Comparison of ENCODE assay signal across 28 mouse cellular contexts in genomic region chr11:86602116-86602515, GRCm38 (mm10). TPM values are rescaled to one million over a fixed set of nuclear protein-coding genes. Genes with fewer than 3 reads are reported as not detected.
DNase-seq lines count a peak whose midpoint lies in the region; ATAC-seq and TF ChIP-seq lines count a peak whose summit lies in the region.
"Had no signal": no experiment of that assay in that cellular context is flagged by ENCODE, and none has a peak within 500 bp of the region (broad histone marks: within the 10 kb centered on the region; RNA-seq: fewer than 3 reads in every experiment).

No protein-coding gene starts in this region.

- no peaks in the 10 kb centered on the region for H3K27me3 ChIP-seq in intestine, embryonic 16.5 days (replicated peaks; ENCODE audit: control insufficient read depth, insufficient read depth, low read length)
- H3K27me3 ChIP-seq in intestine, embryonic 15.5 days (replicated peaks), result no peaks in the 10 kb centered on the region
- no peaks in the 10 kb centered on the region for H3K27me3 ChIP-seq in C2C12 (ENCODE audit: control insufficient read depth, insufficient read depth, insufficient read length)
- H3K27me3 ChIP-seq: embryonic facial prominence, embryonic 12.5 days; heart, embryonic 13.5 days; hindbrain, embryonic 15.5 days; neural tube, embryonic 13.5 days had no signal

- TF ChIP-seq CTCF in C2C12 (IDR thresholded peaks at IDR 0.05; ENCODE audit: control insufficient read depth, insufficient read depth, insufficient read length), result no peak
- TF ChIP-seq CTCF in embryonic fibroblast, embryonic 13.5 days (IDR thresholded peaks at IDR 0.05; ENCODE audit: borderline replicate concordance, insufficient read depth, low read length), result no peak

- ATAC-seq in intestine, embryonic 16.5 days, result no peak
- ATAC-seq in intestine, embryonic 15.5 days, result no peak
- ATAC-seq: forebrain, embryonic 16.5 days; inflammation-experienced regulatory T-cells, adult 6 months; midbrain, embryonic 16.5 days had no signal

- H3K79me3 ChIP-seq in C2C12 (ENCODE audit: low read depth), result peaks cover 52% of the 10 kb centered on the region

- no peaks in the 10 kb centered on the region for H3K9me3 ChIP-seq in intestine, embryonic 16.5 days (ENCODE audit: control insufficient read depth, low read length)
- H3K9me3 ChIP-seq in intestine, embryonic 15.5 days, result no peaks in the 10 kb centered on the region
- H3K9me3 ChIP-seq: embryonic facial prominence, embryonic 12.5 days; hindbrain, embryonic 10.5 days; hindbrain, embryonic 15.5 days; neural tube, embryonic 13.5 days had no signal

- H3K4me1 ChIP-seq in intestine, embryonic 16.5 days (ENCODE audit: control insufficient read depth, insufficient read depth, low read length), result 0 out of 2 replicates have a peak, but pooled peaks cover 5% of the 10 kb centered on the region
- H3K4me1 ChIP-seq in intestine, embryonic 15.5 days (replicated peaks), result 0 out of 2 replicates have a peak, but pooled peaks cover 5% of the 10 kb centered on the region
- peaks cover 20% of the 10 kb centered on the region for H3K4me1 ChIP-seq in embryonic fibroblast, embryonic 13.5 days (ENCODE audit: control insufficient read depth, insufficient read depth, low read length)
- H3K4me1 ChIP-seq: embryonic facial prominence, embryonic 12.5 days; heart, embryonic 13.5 days; hindbrain, embryonic 10.5 days; hindbrain, embryonic 15.5 days; neural tube, embryonic 13.5 days had no signal

- WGBS in intestine, embryonic 16.5 days, result 56% methylated on average over 3 of the region's 3 CpGs
- WGBS in intestine, embryonic 15.5 days, result 49% methylated on average over 3 of the region's 3 CpGs

- H3K36me3 ChIP-seq in intestine, embryonic 16.5 days (ENCODE audit: control insufficient read depth, insufficient read depth, low read length), result peaks cover 6% of the 10 kb centered on the region
- H3K36me3 ChIP-seq in intestine, embryonic 15.5 days, result no peaks in the 10 kb centered on the region
- H3K36me3 ChIP-seq in C2C12 (ENCODE audit: control insufficient read depth, insufficient read depth), result peaks cover 58% of the 10 kb centered on the region

- DNase-seq in frontal cortex, adult 2 months (ENCODE audit: extremely low spot score in 1 of 2, low spot score in 1 of 2), result no peak
- DNase-seq in urinary bladder, postnatal 14 days (ENCODE audit: low spot score), result no peak
- DNase-seq in cerebellum, adult 9-10 months, result no peak
- DNase-seq: adrenal gland, postnatal 36 days; cerebellum, adult 2 months; cerebellum, postnatal 36 days; heart, postnatal 10 days; kidney, postnatal 14 days; layer of hippocampus, adult 9-11 months; liver; lung, adult 2 months; lung, postnatal 14 days; thymus, postnatal 25 days had no signal

- peaks cover 83% of the 10 kb centered on the region for H3K79me2 ChIP-seq in C2C12 (ENCODE audit: control insufficient read depth, insufficient read depth)

- H3K4me3 ChIP-seq in intestine, embryonic 16.5 days (ENCODE audit: low read length), result no peak overlapping the region
- H3K4me3 ChIP-seq in intestine, embryonic 15.5 days (replicated peaks), result no peak overlapping the region
- H3K4me3 ChIP-seq in C2C12 (ENCODE audit: insufficient read depth, poor library complexity, severe bottlenecking), result peak overlapping the region; percentile 36
- no peak overlapping the region for H3K4me3 ChIP-seq in embryonic fibroblast, embryonic 13.5 days (ENCODE audit: insufficient read depth, low read length)
- H3K4me3 ChIP-seq: embryonic facial prominence, embryonic 12.5 days; erythroblast, embryonic 14.5 days; heart, embryonic 13.5 days; hindbrain, embryonic 10.5 days; hindbrain, embryonic 15.5 days; neural tube, embryonic 13.5 days had no signal

- no peak overlapping the region for H3K9ac ChIP-seq in intestine, embryonic 16.5 days (ENCODE audit: low read depth, low read length)
- H3K9ac ChIP-seq in intestine, embryonic 15.5 days, result no peak overlapping the region
- H3K9ac ChIP-seq: embryonic facial prominence, embryonic 12.5 days; heart, embryonic 13.5 days; hindbrain, embryonic 15.5 days; liver, embryonic 14.5 days; neural tube, embryonic 13.5 days had no signal

- 0 out of 2 replicates have a peak overlapping the region, but pooled peaks have one; percentile 28 for H3K27ac ChIP-seq in intestine, embryonic 16.5 days (ENCODE audit: low read length)
- no peak overlapping the region for H3K27ac ChIP-seq in intestine, embryonic 15.5 days
- peak overlapping the region; percentile 100 for H3K27ac ChIP-seq in embryonic fibroblast, embryonic 13.5 days (ENCODE audit: insufficient read depth, low read length)
- H3K27ac ChIP-seq: embryonic facial prominence, embryonic 12.5 days; heart, embryonic 13.5 days; hindbrain, embryonic 10.5 days; hindbrain, embryonic 15.5 days; liver, embryonic 14.5 days; neural tube, embryonic 13.5 days had no signal

- peak overlapping the region; percentile 24 for H3ac ChIP-seq in C2C12 (ENCODE audit: control insufficient read depth, insufficient read length, low read depth)

- TF ChIP-seq POLR2A in embryonic fibroblast, embryonic 13.5 days (IDR thresholded peaks at IDR 0.05; ENCODE audit: low read depth, low read length), result 0 out of 2 replicates have a peak, but pooled peaks have one; percentile 29

- H3K4me2 ChIP-seq in intestine, embryonic 16.5 days (ENCODE audit: low read depth, low read length), result no peak overlapping the region
- H3K4me2 ChIP-seq in intestine, embryonic 15.5 days (replicated peaks), result no peak overlapping the region
- H3K4me2 ChIP-seq: embryonic facial prominence, embryonic 12.5 days; heart, embryonic 13.5 days; hindbrain, embryonic 15.5 days; midbrain, embryonic 11.5 days; neural tube, embryonic 13.5 days had no signal

TF ChIP-seq in C2C12, 6 proteins besides CTCF, POLR2A, EP300 and RAD21:
- no peak for TF ChIP-seq FOSL1 (IDR thresholded peaks at IDR 0.05; ENCODE audit: insufficient read depth, low read length, poor library complexity, severe bottlenecking)
- no peak for TF ChIP-seq MAX (IDR thresholded peaks at IDR 0.05)
- TF ChIP-seq MYOG (IDR thresholded peaks at IDR 0.05; ENCODE audit: control insufficient read depth, extremely low read depth, insufficient read length), result no peak
- no peak for TF ChIP-seq MYOD1 (IDR thresholded peaks at IDR 0.05; ENCODE audit: control insufficient read depth, insufficient read length, low read depth)
- TF ChIP-seq USF1 (IDR thresholded peaks at IDR 0.05; ENCODE audit: low read depth), result no peak
- no peak for TF ChIP-seq CEBPB (IDR thresholded peaks at IDR 0.05; ENCODE audit: low read depth)

RNA-seq across cellular contexts. Expression of gene Tubd1, which starts 57.3 kb away (rescaled TPM):
- polyA plus RNA-seq in intestine, embryonic 16.5 days (2015; fragmentation: Nextera tagmentation; extraction: Ambion mirVana), result 9.3 and 11.4 TPM in 2 replicates
- 11.6 and 11.8 TPM in 2 replicates for polyA plus RNA-seq in intestine, embryonic 15.5 days (2015; fragmentation: Nextera tagmentation; extraction: Ambion mirVana)
- 6.1 TPM for polyA plus RNA-seq in C2C12 (2012; fragmentation: generic; extraction: Trizol)
- polyA plus RNA-seq in embryonic fibroblast, embryonic 13.5 days (2011; ENCODE audit: insufficient read length, low read depth, missing spikeins), result 6.4 and 8.2 TPM in 2 replicates
- 5.6 and 6.7 TPM in 2 replicates for polyA plus RNA-seq in frontal cortex, adult 2 months (2012; rRNA removed)

RNA-seq across cellular contexts. Expression of gene Rps6kb1, which starts 57.5 kb away (rescaled TPM):
- polyA plus RNA-seq in intestine, embryonic 16.5 days (2015; fragmentation: Nextera tagmentation; extraction: Ambion mirVana), result 45.2 and 56.8 TPM in 2 replicates
- 54.6 and 63.6 TPM in 2 replicates for polyA plus RNA-seq in intestine, embryonic 15.5 days (2015; fragmentation: Nextera tagmentation; extraction: Ambion mirVana)
- 9.8 TPM for polyA plus RNA-seq in C2C12 (2012; fragmentation: generic; extraction: Trizol)
- polyA plus RNA-seq in embryonic fibroblast, embryonic 13.5 days (2011; ENCODE audit: insufficient read length, low read depth, missing spikeins), result 70.3 and 71.4 TPM in 2 replicates
- 27.7 and 29.3 TPM in 2 replicates for polyA plus RNA-seq in frontal cortex, adult 2 months (2012; rRNA removed)
